In genomic region chr11:107567431-107567830, GRCm38 (mm10) we compare ENCODE assay signal across 20 mouse cellular contexts. TPM values are rescaled to one million over a fixed set of nuclear protein-coding genes. Genes with fewer than 3 reads are reported as not detected.
A peak's percentile ranks its signal among the peaks of the same experiment; 100 is the strongest.
DNase-seq lines count a peak whose midpoint lies in the region; TF ChIP-seq lines count a peak whose summit lies in the region.
"Had no signal": no experiment of that assay in that cellular context is flagged by ENCODE, and none has a peak within 500 bp of the region (broad histone marks: within the 10 kb centered on the region; RNA-seq: fewer than 3 reads in every experiment).

No protein-coding gene starts in this region.

- 0 out of 2 replicates have a peak, but pooled peaks cover under 1% of the 10 kb centered on the region for H3K36me3 ChIP-seq in liver, adult 2 months (ENCODE audit: control insufficient read depth, insufficient read depth, low read length)

- TF ChIP-seq CTCF in liver, adult 2 months (IDR thresholded peaks at IDR 0.05; ENCODE audit: low read depth, low read length) = no peak

- TF ChIP-seq POLR2A in liver, adult 2 months (IDR thresholded peaks at IDR 0.05; ENCODE audit: extremely low read depth, insufficient read depth, low read length) = no peak

- H3K27me3 ChIP-seq in liver, adult 2 months (ENCODE audit: control insufficient read depth, insufficient read depth, low read length) = no peaks in the 10 kb centered on the region
- H3K27me3 ChIP-seq: CH12.LX; embryonic facial prominence, embryonic 12.5 days; forebrain, embryonic 13.5 days; forebrain, embryonic 15.5 days; Patski had no signal

- peak; percentile 34 for DNase-seq in adrenal gland, postnatal 10 days
- no peak for DNase-seq in adrenal gland, adult 18-20 months (ENCODE audit: low spot score in 2 of 2)
- peak; percentile 84 for DNase-seq in liver, adult 2 months (ENCODE audit: extremely low read depth, low read depth, low spot score)
- DNase-seq in liver (no peak), adipocyte (ENCODE audit: low spot score) (peak; percentile 61)
- no peak for DNase-seq in layer of hippocampus, postnatal 14 days (ENCODE audit: low spot score in 2 of 2)
- DNase-seq in thymus, postnatal 0 days (ENCODE audit: low spot score) = no peak
- DNase-seq: adrenal gland, postnatal 25 days; B cell, adult 2 months; cerebellum, adult 11-12 months; cerebellum, adult 9-10 months; cerebellum, postnatal 10 days; cerebellum, postnatal 25 days; forebrain, postnatal 0 days had no signal

- no peak overlapping the region for H3K4me3 ChIP-seq in liver, adult 2 months (ENCODE audit: insufficient read depth, low read depth, low read length)
- H3K4me3 ChIP-seq: embryonic facial prominence, embryonic 10.5 days; embryonic facial prominence, embryonic 12.5 days; forebrain, embryonic 13.5 days; forebrain, embryonic 15.5 days had no signal

- H3K79me2 ChIP-seq in liver, adult 2 months (ENCODE audit: control insufficient read depth, insufficient read depth, low read length) = peaks cover 10% of the 10 kb centered on the region; the same call in 1 of the 2 replicates

- no peak overlapping the region for H3K9ac ChIP-seq in liver, adult 2 months (ENCODE audit: low read depth, low read length)
- H3K9ac ChIP-seq: embryonic facial prominence, embryonic 12.5 days; forebrain, embryonic 13.5 days; forebrain, embryonic 15.5 days; forebrain, postnatal 0 days had no signal

- H3K4me1 ChIP-seq in liver, adult 2 months (ENCODE audit: control insufficient read depth, insufficient read depth, low read length) = peaks cover 12% of the 10 kb centered on the region; the same call in 1 of the 2 replicates
- H3K4me1 ChIP-seq: embryonic facial prominence, embryonic 10.5 days; embryonic facial prominence, embryonic 12.5 days; forebrain, embryonic 13.5 days; forebrain, embryonic 15.5 days had no signal

- WGBS in liver, adult 2 months = 28% methylated on average over 3 of the region's 3 CpGs

- no peak overlapping the region for H3K27ac ChIP-seq in liver, adult 2 months (replicated peaks; ENCODE audit: insufficient read depth, low read depth, low read length)
- H3K27ac ChIP-seq: embryonic facial prominence, embryonic 10.5 days; embryonic facial prominence, embryonic 12.5 days; forebrain, embryonic 13.5 days; forebrain, embryonic 15.5 days had no signal

RNA-seq across cellular contexts. Expression of gene Helz, which starts 19.7 kb away (rescaled TPM):
- 10 to 100 TPM; 25.0 to 33.7 TPM for total RNA-seq in adrenal gland, postnatal 10 days (2021)
- total RNA-seq in adrenal gland, adult 18-20 months (2021) = 10 to 100 TPM; 26.6 TPM
- 6.4 and 7.8 TPM in 2 replicates for total RNA-seq in liver, adult 2 months (2014; rRNA removed)
- 5.3 and 6.5 TPM in 2 replicates for polyA plus RNA-seq in liver, adult 2 months (2012; rRNA removed)
- 10 to 100 TPM; 36.6 to 41.4 TPM for total RNA-seq in layer of hippocampus, postnatal 14 days (2021)
- 20.5 and 24.1 TPM in 2 replicates for polyA plus RNA-seq in thymus, postnatal 0 days (2015; fragmentation: Nextera tagmentation; extraction: Ambion mirVana)

Comparison
In these comparisons a context has a peak if more than half of its experiments do, and no peak if none do; other contexts are left out.
1. DNase-seq: peak in adrenal gland, postnatal 10 days (single experiment), liver, adult 2 months (single experiment) and adipocyte (single experiment); none in adrenal gland, adult 18-20 months (0 of 2), liver (single experiment), layer of hippocampus, postnatal 14 days (0 of 2) and thymus, postnatal 0 days (single experiment).